Mouse (Mus musculus) spleen, adult 18-20 months (tissue): ENCODE results near the gene Rsrc2.
A peak's percentile ranks its signal among the peaks of the same experiment; 100 is the strongest.

Experiments
- DNase-seq, 2 experiments: peaks; one replicate each; pipeline ENCODE4 v3.0.0; 2022; ENCODE audit warnings: mixed read lengths in 2 of 2

The Rsrc2 gene

DNA sequence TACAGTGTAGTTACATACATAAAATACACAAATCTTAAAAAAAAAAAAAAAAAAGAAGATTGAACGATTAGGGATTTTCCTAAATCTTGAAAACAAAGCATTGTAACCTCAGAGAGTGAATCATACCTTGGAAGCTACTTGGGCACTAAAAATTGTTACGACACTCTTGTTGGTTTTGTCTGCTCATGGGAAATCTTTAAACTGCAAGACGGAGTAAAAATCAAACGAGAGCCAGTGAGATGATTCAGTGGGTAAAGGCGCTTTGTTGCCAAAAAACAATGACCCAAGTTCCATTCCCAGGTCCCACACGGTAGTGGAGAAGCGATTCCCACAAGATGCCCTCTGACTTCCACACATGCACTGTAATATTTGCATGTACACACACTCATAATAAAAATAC lies 53.0 kb downstream of the Rsrc2 start:
- DNase-seq: no peak

GRCm38 (mm10) chr5:123694468-123694867 lies 54.7 kb downstream of the Rsrc2 start:
- DNase-seq: no peak

- DNase-seq: peak; percentile 53 to 72
Observed at GRCm38 (mm10) chr5:123684221-123685144, 64.7 kb downstream of the Rsrc2 start, which contains the start of gene Clip1. Clip1 (minus strand) TSS chr5:123684618.

DNA sequence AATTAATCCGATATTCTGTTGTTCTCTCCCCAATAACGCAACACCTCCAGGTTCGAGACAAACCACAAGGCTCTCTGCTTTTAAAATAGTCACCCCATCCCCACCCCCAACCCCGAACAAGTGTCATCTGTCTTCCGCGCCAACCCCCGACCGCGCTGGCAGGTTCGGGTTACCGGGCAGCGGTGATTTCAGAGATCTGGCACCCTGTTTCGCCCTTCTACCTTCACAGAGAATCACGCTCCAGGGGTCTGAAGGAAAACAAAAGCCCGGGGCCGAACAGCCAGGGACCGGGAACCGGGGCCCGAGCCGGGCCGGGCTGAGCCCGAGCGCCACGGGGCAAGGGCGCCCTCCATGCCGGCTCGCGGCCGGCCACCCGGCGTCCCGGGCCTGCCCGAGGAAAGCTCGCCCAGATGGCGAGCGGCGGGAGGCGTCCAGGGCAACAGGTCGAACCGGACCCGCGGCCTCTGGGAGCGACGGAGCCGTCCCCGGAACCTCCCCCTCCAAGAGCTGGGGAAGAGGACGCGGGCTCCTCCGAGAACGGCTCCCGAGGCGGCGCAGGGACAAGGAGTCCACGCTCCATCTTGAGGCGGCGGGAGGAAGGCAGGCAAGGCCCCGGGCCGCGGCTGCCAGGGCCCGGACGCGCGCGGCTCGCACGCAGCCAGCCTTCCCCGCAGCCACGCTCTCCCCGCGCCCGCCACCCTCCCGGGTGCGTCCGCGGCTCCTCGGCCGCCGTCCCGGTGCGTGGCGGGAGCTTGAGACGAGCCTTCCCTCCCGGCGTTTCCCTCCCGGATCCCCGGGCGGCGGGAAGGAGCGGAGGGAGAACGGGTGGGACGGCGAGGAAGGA lies 65.6 kb downstream of the Rsrc2 start:
- DNase-seq: peak; percentile 32 to 60

- DNase-seq: no peak
Observed at GRCm38 (mm10) chr5:123683043-123683376, 66.2 kb downstream of the Rsrc2 start.

DNA sequence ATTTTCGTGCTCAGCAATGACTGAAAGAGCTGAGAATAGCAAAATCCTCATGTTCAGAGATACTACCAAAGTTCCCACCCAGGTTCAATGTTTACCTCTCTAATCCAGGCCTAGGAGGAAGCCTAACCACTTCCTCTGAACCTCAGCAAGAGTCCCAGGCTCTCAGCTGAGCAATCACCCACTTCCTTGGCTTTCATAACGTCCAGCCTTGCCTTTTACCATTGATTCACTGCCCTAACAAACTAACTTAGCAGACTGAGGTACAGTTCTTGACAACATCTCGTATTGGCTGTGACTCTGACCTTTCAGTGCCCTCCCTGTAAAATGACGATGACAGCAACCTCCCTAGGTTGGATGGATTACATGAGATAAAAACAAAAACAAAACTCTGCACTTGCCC lies 66.8 kb downstream of the Rsrc2 start:
- no peak for DNase-seq

DNA sequence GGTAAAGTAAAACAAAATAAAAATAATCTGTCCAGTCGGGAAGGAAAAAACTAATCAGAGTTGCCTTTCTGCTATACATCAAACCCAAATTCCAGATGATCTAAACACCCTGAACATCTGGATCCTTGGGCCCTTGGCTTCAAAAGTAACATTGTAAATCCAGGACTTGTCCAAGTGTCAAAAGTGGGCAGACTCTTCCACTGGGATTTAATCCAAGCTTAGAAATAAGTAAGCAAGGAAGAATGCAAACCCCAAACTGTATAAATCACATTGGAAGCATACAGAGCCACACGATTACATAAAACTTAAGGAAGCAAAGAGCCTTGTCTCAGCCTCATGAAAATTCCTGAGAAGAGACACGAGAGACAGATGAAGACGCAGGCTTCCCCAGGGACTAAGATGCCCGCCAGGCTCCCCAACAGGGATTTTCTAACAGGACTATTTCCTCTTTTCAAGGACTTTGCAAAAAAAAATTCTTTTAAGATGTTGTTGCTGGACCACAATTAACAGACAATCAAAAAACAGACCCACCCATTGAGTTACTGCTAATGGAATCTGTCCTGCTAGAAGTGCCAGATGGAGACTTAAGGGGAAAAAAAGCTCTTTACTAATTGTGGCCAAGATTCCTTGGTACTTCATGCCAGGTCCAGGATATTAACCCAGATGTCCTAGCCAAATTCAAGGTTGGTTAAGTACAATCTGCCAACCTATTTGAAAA lies 69.5 kb downstream of the Rsrc2 start:
- DNase-seq: no peak

DNA sequence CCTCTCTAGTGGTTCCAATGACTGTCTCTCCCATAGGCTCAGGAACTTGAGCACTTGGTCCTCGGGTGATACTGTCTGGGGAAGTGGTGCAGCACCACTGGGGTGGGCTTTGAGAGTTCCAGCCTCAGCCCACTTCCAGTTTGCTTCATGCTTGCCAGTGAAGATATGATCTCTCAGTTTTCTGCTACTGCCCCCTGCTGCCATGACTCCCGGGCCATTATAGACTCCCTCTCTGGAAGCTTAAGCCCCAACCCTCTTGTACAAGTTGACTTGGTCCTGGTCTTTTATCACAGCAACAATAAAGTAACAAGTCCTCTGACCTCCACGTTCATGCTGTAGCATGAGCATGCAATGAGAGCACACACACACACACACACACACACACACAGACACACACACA lies 70.1 kb downstream of the Rsrc2 start:
- DNase-seq: no peak
